In the genomic region with DNA sequence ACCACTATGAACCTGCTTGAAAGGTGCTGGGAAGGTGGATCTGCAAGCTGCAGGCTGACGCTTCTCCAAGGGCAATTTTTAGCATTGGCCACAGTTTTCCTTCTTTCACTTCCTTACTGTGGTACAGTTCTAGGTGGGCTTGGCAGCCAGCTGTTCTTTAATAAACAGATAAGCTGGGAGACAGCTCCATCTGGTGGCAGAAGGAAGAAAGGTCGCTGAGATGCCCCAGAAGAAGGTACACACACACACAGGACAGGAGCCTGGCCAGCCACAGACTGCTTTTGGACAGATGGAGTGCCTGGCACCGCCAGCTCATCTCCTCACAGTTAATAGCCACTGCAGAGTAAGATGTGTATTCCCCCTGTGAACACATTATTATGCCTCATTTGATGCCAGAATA, we compare ENCODE assay signal across 8 mouse cellular contexts. TPM values are rescaled to one million over a fixed set of nuclear protein-coding genes. Genes with fewer than 3 reads are reported as not detected.
DNase-seq lines count a peak whose midpoint lies in the region; ATAC-seq and TF ChIP-seq lines count a peak whose summit lies in the region.

No protein-coding gene starts in this region.

- DNase-seq in ovary, postnatal 14 days (ENCODE audit: low spot score) = peak; percentile 38
- no peak for DNase-seq in ovary, postnatal 10 days (ENCODE audit: low spot score)
- DNase-seq in c-Kit-negative CD71-positive TER-119-positive erythroid progenitor cells, embryonic 14.5 days (ENCODE audit: low read depth, low spot score) = peak; percentile 27
- DNase-seq in forebrain, embryonic 11.5 days (ENCODE audit: low spot score) = peak; percentile 74
- peak; percentile 88 for DNase-seq in hindbrain, postnatal 0 days (ENCODE audit: low spot score)
- DNase-seq in left cerebral cortex, postnatal 36 days (ENCODE audit: low spot score in 2 of 2) = peak; percentile 64 to 72
- peak; percentile 66 for DNase-seq in naive thymus-derived CD4-positive, alpha-beta T cell, adult 2 months (ENCODE audit: low read depth)
- DNase-seq in telencephalon, adult 2 months (ENCODE audit: low read depth, low spot score) = peak; percentile 49

- no peaks in the 10 kb centered on the region; the same call in 1 of the 2 replicates for H3K36me3 ChIP-seq in forebrain, embryonic 11.5 days (ENCODE audit: control insufficient read depth, insufficient read depth, low read length)
- peaks cover 39% of the 10 kb centered on the region for H3K36me3 ChIP-seq in hindbrain, postnatal 0 days (ENCODE audit: insufficient read depth, low read length)

- TF ChIP-seq CTCF in hindbrain, postnatal 0 days (IDR thresholded peaks at IDR 0.05; ENCODE audit: low read depth) = peak; percentile 82

- no peak overlapping the region for H3K4me2 ChIP-seq in forebrain, embryonic 11.5 days (ENCODE audit: low read depth, low read length, severe bottlenecking)
- H3K4me2 ChIP-seq in hindbrain, postnatal 0 days (ENCODE audit: low read depth, low read length) = no peak overlapping the region

- WGBS in forebrain, embryonic 11.5 days = 48% methylated on average over 3 of the region's 3 CpGs
- WGBS in hindbrain, postnatal 0 days = 30% methylated on average over 3 of the region's 3 CpGs

- no peaks in the 10 kb centered on the region for H3K27me3 ChIP-seq in forebrain, embryonic 11.5 days (ENCODE audit: control insufficient read depth, insufficient read depth, low read length)
- H3K27me3 ChIP-seq in hindbrain, postnatal 0 days (ENCODE audit: insufficient read depth, low read length) = no peaks in the 10 kb centered on the region

- no peak overlapping the region for H3K9ac ChIP-seq in forebrain, embryonic 11.5 days (ENCODE audit: low read length)
- no peak overlapping the region for H3K9ac ChIP-seq in hindbrain, postnatal 0 days (replicated peaks; ENCODE audit: low read length)

- H3K4me3 ChIP-seq in forebrain, embryonic 11.5 days (ENCODE audit: low read depth, low read length) = no peak overlapping the region
- no peak overlapping the region for H3K4me3 ChIP-seq in hindbrain, postnatal 0 days (ENCODE audit: low read length)

- H3K27ac ChIP-seq in forebrain, embryonic 11.5 days (ENCODE audit: low read depth, low read length) = no peak overlapping the region
- peak overlapping the region; percentile 62 for H3K27ac ChIP-seq in hindbrain, postnatal 0 days

- no peaks in the 10 kb centered on the region for H3K4me1 ChIP-seq in forebrain, embryonic 11.5 days (replicated peaks; ENCODE audit: control insufficient read depth, insufficient read depth, low read length)
- 0 out of 2 replicates have a peak, but pooled peaks cover 3% of the 10 kb centered on the region for H3K4me1 ChIP-seq in hindbrain, postnatal 0 days (ENCODE audit: insufficient read depth, low read length)

- ATAC-seq in forebrain, embryonic 11.5 days (replicated peaks; ENCODE audit: low FRiP score) = no peak
- peak; percentile 90 for ATAC-seq in hindbrain, postnatal 0 days

- intact Hi-C loops in left cerebral cortex, postnatal 36 days (cut with DNase I) = loop anchor here (5.0 kb wide), 1 partner anchor 121 kb away; a partner anchor contains a TSS

- H3K9me3 ChIP-seq in forebrain, embryonic 11.5 days (ENCODE audit: control insufficient read depth, low read length) = no peaks in the 10 kb centered on the region
- H3K9me3 ChIP-seq in hindbrain, postnatal 0 days (ENCODE audit: low read length) = no peaks in the 10 kb centered on the region

RNA-seq across cellular contexts. Expression of a gene that starts 33.0 kb away (rescaled TPM):
- polyA plus RNA-seq in forebrain, embryonic 11.5 days (2014; fragmentation: Nextera tagmentation; extraction: Ambion mirVana) = 35.3 and 38.5 TPM in 2 replicates
- total RNA-seq in hindbrain, postnatal 0 days (2014; rRNA removed) = 191 and 227 TPM in 2 replicates
- polyA plus RNA-seq in hindbrain, postnatal 0 days (2015; fragmentation: Nextera tagmentation; extraction: Ambion mirVana) = 75.6 and 76.6 TPM in 2 replicates
- total RNA-seq in left cerebral cortex, postnatal 36 days (2021) = 100 to 1,000 TPM; 255 to 284 TPM

RNA-seq across cellular contexts. Expression of a gene that starts 44.5 kb away (rescaled TPM):
- polyA plus RNA-seq in forebrain, embryonic 11.5 days (2014; fragmentation: Nextera tagmentation; extraction: Ambion mirVana) = 250 and 262 TPM in 2 replicates
- total RNA-seq in hindbrain, postnatal 0 days (2014; rRNA removed) = 272 and 291 TPM in 2 replicates
- polyA plus RNA-seq in hindbrain, postnatal 0 days (2015; fragmentation: Nextera tagmentation; extraction: Ambion mirVana) = 229 and 230 TPM in 2 replicates
- total RNA-seq in left cerebral cortex, postnatal 36 days (2021) = 100 to 1,000 TPM; 141 to 170 TPM

RNA-seq across cellular contexts. Expression of a gene that starts 53.0 kb away (rescaled TPM):
- 93.2 and 112 TPM in 2 replicates for polyA plus RNA-seq in forebrain, embryonic 11.5 days (2014; fragmentation: Nextera tagmentation; extraction: Ambion mirVana)
- total RNA-seq in hindbrain, postnatal 0 days (2014; rRNA removed) = 549 and 573 TPM in 2 replicates
- 358 and 397 TPM in 2 replicates for polyA plus RNA-seq in hindbrain, postnatal 0 days (2015; fragmentation: Nextera tagmentation; extraction: Ambion mirVana)
- 100 to 1,000 TPM; 260 to 267 TPM for total RNA-seq in left cerebral cortex, postnatal 36 days (2021)
